Mouse (Mus musculus): ENCODE results near the gene Adcy4.

The Adcy4 gene

GRCm38 (mm10) chr14:55720666-55721065 lies 63.2 kb downstream of the Adcy4 start:
- no peak for DNase-seq (ENCODE audit: extremely low spot score)

- DNase-seq (ENCODE audit: extremely low spot score), result no peak
These were observed 64.2 kb downstream of the Adcy4 start for GRCm38 (mm10) chr14:55719737-55720136.

All from embryo, embryonic 9.5 days (tissue).